Mouse (Mus musculus) ES-Bruce4 (cell line): ENCODE measurements around the gene Gm12695.

Source experiments
- CTCF ChIP-seq: IDR thresholded peaks from one replicate; pipeline ENCODE4 v1.8.1; 2011; ENCODE audit warnings: low read depth, low read length
- EP300 ChIP-seq: IDR thresholded peaks from 2 replicates; pipeline ENCODE4 v1.6.1; 2011; ENCODE audit warnings: low read depth, low read length; ENCODE audit not compliant: insufficient read depth
- POLR2A ChIP-seq: IDR thresholded peaks from one replicate; pipeline ENCODE4 v1.8.1; 2011; ENCODE audit warnings: low read length; ENCODE audit not compliant: insufficient read depth

DNA sequence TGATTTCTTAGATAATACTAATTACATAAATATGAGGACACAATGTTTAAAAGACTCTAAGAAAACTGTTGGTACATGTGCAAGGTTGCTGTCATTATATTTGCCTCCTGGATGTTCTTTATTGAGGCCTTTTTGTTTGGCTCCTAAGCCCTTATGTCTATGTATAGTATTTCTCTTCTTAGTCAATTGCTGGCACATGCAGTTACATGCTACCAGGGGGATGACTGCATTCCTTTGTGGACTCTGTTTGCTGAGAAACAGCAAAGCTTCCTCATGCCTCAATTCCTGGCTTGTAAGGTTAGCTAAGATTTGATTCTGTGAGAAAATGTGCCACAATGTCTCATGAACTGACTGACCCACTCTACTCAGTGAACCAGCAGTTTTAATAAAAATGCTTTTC, 6.3 kb upstream of the Gm12695 start:
- TF ChIP-seq CTCF (no peak), POLR2A (no peak), EP300 (no peak)
